Mouse (Mus musculus): ENCODE data around the gene Taf3.

Gene Taf3

GRCm38 (mm10) chr2:9956546-9956945 is 91.8 kb downstream of the Taf3 start:
- no peak for ATAC-seq (ENCODE audit: low TSS enrichment)

GRCm38 (mm10) chr2:9955576-9956535 is 92.5 kb downstream of the Taf3 start:
- no peak for ATAC-seq (ENCODE audit: low TSS enrichment)

GRCm38 (mm10) chr2:9946739-9947138 is 101.7 kb downstream of the Taf3 start:
- no peak for ATAC-seq (ENCODE audit: low TSS enrichment)

- ATAC-seq (ENCODE audit: low TSS enrichment): no peak
Measured at GRCm38 (mm10) chr2:9945611-9946010, 102.8 kb downstream of the Taf3 start.

GRCm38 (mm10) chr2:9943011-9943410 is 105.4 kb downstream of the Taf3 start:
- no peak for ATAC-seq (ENCODE audit: low TSS enrichment)

GRCm38 (mm10) chr2:9939250-9939649 is 109.1 kb downstream of the Taf3 start:
- ATAC-seq (ENCODE audit: low TSS enrichment): no peak

GRCm38 (mm10) chr2:9935965-9936364 is 112.4 kb downstream of the Taf3 start:
- ATAC-seq (ENCODE audit: low TSS enrichment): no peak

GRCm38 (mm10) chr2:9926905-9927283 is 121.5 kb downstream of the Taf3 start:
- ATAC-seq (ENCODE audit: low TSS enrichment): peak; percentile 59

- ATAC-seq (ENCODE audit: low TSS enrichment): no peak
Measured at GRCm38 (mm10) chr2:9926194-9926904, 122.0 kb downstream of the Taf3 start.

- no peak for ATAC-seq (ENCODE audit: low TSS enrichment)
Measured at GRCm38 (mm10) chr2:9918691-9919471, 129.5 kb downstream of the Taf3 start.

- ATAC-seq (ENCODE audit: low TSS enrichment): peak; percentile 57; the same call in 1 of the 2 replicates
Measured at GRCm38 (mm10) chr2:9917602-9918001, 130.8 kb downstream of the Taf3 start.

- no peak for ATAC-seq (ENCODE audit: low TSS enrichment)
Measured at GRCm38 (mm10) chr2:9905995-9906394, 142.4 kb downstream of the Taf3 start.

GRCm38 (mm10) chr2:9903854-9904560 is 144.4 kb downstream of the Taf3 start:
- ATAC-seq (ENCODE audit: low TSS enrichment): no peak

GRCm38 (mm10) chr2:9897846-9898245 is 150.6 kb downstream of the Taf3 start:
- no peak for ATAC-seq (ENCODE audit: low TSS enrichment)

- no peak for ATAC-seq (ENCODE audit: low TSS enrichment)
Measured at GRCm38 (mm10) chr2:9896097-9896770, 152.2 kb downstream of the Taf3 start.

- no peak for ATAC-seq (ENCODE audit: low TSS enrichment)
Measured at GRCm38 (mm10) chr2:9894836-9895593, 153.4 kb downstream of the Taf3 start.

- no peak for ATAC-seq (ENCODE audit: low TSS enrichment)
Measured at GRCm38 (mm10) chr2:9893272-9893953, 155.0 kb downstream of the Taf3 start.

GRCm38 (mm10) chr2:9892541-9892940 is 155.9 kb downstream of the Taf3 start:
- ATAC-seq (ENCODE audit: low TSS enrichment): no peak

- no peak for ATAC-seq (ENCODE audit: low TSS enrichment)
Measured at GRCm38 (mm10) chr2:9890906-9891305, 157.5 kb downstream of the Taf3 start.

- ATAC-seq (ENCODE audit: low TSS enrichment): no peak
Measured at GRCm38 (mm10) chr2:9890251-9890650, 158.1 kb downstream of the Taf3 start.
